Mouse (Mus musculus): ENCODE results near the gene Espl1. TPM values are rescaled to one million over a fixed set of nuclear protein-coding genes. Genes with fewer than 3 reads are reported as not detected.
A peak's percentile ranks its signal among the peaks of the same experiment; 100 is the strongest.

The Espl1 gene
- polyA plus RNA-seq, 1 experiment = 16.1 TPM

DNA sequence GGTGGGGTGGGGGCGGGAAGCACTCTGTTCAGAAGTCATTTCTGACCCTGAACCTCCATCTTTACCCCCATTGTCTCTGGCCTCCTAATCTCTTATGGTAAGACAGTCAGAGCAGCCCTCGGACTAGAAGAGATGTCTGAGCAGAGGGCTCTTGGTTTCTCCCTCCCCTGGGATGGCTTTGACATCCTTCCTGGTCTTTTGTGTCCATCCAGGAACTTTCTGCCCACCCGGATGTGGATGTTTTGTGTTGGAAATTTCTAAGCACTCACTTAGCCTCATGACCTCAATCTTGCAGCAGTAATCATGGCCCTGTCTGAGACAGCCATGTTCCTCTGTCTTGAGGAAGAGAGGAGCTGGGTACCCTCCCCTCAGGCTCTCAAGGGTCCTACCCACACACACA is 24.6 kb upstream of the Espl1 start:
- no peak for DNase-seq (ENCODE audit: low read depth, low spot score)
- 50% methylated on average over 3 of the region's 3 CpGs for WGBS

DNA sequence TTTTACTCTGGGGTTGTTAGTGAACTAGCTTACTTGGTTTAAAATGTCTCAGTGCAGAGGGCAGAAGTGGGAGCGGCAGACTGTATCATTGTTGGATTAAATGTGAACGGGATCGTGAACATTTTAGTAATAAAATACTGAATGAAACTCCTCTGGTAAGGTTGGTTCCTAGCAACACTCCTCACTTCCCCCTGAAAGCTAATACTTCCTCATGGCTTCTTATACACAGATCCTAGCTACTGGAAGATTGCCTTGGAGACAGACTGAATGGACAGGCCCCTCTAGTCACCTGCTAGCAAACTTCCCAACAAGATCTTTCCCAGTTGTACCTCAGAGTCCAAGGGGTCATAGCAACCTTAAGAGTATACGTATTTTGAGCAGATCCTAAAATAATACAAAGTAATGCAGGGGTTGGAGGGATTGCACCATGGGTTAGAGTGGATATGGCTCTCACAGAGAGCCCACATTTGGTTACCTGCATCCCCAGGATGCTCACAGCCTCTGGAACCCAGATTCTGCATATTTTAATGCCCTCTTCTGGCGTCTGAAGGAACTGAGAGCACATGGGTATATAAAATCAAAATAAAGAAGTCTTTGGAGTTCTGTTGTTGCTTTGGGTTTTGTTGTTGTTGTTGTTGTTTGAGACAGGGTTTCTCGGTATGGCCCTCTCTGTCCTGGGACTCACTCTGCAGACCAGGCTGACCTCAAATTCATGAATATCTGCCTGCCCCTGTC is 21.9 kb upstream of the Espl1 start:
- no peak for DNase-seq (ENCODE audit: low read depth, low spot score)
- WGBS = 61% methylated on average over 6 of the region's 6 CpGs

DNA sequence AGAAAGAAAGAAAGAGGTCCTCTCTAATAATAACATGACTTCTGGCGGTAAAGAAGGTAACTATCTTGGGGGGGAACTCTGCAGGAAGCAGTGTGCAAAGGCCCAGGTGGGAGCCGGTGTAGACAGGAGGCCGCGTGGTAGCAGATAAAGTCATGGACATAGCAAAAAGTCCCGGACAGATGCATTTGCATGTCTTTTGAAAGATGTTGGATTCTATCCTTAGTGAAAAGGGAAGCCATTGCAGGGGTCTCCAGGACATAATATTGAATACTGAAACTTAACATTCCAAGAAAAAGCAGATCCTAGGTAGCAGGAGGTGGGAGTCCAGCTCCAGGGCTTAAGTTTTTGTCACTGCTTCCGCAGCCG is 17.4 kb upstream of the Espl1 start:
- WGBS = 47% methylated on average over 7 of the region's 7 CpGs
- DNase-seq (ENCODE audit: low read depth, low spot score) = no peak

DNA sequence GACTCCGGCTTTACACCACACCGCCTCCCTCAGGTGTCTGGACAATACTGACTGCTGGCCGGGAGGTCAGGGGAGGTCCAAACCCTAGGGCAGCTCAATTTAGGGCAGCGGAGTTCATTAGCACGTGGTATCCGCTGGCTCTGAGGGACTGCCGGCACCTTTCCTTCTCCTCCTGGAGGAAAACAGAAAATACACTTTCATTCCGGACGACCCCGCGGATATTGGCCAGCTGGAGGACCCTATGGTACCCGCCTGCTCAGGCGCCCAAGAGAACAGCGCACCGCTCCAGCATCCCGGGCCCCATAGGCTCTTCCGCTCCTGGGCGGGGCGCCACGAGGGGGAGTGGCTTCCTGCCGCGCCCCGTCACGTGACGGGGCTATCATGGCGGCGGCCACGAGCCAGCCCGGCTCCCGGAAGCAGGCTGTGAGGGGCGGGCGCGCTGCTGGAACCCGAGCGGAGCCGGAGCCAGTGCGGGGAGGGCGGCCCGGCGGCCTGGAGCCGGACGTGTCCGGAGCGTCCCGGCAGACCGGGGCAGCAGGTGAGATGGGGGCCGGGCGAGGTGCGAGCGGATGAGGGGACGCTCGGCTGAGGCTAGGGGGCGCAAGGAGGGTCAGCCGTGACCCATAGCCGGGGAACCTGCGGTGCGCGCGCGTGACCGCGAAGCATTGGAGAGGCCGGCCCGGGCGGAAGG is 16.8 kb upstream of the Espl1 start, which contains the start of gene Mfsd5:
Gene Mfsd5 (plus strand): TSS at position 363 of the 691 bp plus-strand sequence.
- WGBS = under 1% methylated on average over 63 of the region's 65 CpGs

DNA sequence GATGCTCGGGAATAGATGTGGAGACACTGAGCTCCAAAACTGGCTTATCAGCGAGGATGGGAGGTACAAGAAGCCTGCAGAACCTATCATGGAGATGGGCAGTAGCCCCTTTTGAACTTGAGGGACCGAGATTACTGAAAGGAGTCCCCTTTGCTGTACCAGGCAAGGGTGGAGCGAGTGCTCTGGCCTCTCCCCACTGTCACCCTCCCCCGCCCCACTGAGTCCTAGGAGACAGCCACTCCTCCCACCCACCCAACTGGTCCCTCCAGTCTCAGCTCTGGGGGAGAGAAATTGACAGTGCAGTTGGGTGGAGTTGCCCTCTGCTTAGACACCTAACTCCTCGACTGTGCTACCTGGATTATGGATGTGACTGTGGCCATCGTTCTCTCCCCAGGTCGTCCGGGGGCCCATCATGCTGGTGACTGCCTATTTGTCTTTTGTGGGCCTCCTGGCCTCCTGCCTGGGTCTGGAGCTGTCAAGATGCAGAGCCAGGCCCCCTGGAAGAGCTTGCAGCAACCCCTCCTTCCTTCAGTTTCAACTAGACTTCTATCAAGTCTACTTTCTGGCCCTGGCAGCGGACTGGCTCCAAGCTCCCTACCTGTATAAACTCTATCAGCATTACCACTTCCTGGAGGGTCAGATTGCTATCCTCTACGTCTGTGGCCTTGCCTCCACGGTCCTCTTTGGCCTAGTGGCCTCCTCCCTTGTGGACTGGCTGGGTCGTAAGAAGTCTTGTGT is 16.1 kb upstream of the Espl1 start:
- 16% methylated on average over 13 of the region's 13 CpGs for WGBS
- DNase-seq (ENCODE audit: low read depth, low spot score) = no peak

More for the DNA sequence above, 16.8 kb upstream of the Espl1 start, which contains the start of gene Mfsd5:
- DNase-seq (ENCODE audit: low read depth, low spot score) = peak; percentile 44

DNA sequence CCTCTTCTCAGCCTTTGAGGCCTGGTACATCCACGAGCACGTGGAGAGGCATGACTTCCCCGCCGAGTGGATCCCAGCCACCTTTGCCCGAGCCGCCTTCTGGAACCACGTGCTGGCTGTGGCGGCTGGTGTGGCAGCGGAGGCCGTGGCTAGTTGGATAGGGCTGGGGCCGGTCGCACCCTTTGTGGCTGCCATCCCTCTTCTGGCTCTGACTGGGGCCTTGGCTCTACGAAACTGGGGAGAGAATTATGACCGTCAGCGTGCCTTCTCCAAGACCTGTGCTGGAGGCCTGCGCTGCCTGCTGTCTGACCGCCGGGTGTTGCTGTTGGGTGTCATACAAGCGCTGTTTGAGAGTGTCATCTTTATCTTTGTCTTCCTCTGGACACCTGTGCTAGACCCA is 15.4 kb upstream of the Espl1 start:
- no peak for DNase-seq (ENCODE audit: low read depth, low spot score)
- 93% methylated on average over 19 of the region's 19 CpGs for WGBS

DNA sequence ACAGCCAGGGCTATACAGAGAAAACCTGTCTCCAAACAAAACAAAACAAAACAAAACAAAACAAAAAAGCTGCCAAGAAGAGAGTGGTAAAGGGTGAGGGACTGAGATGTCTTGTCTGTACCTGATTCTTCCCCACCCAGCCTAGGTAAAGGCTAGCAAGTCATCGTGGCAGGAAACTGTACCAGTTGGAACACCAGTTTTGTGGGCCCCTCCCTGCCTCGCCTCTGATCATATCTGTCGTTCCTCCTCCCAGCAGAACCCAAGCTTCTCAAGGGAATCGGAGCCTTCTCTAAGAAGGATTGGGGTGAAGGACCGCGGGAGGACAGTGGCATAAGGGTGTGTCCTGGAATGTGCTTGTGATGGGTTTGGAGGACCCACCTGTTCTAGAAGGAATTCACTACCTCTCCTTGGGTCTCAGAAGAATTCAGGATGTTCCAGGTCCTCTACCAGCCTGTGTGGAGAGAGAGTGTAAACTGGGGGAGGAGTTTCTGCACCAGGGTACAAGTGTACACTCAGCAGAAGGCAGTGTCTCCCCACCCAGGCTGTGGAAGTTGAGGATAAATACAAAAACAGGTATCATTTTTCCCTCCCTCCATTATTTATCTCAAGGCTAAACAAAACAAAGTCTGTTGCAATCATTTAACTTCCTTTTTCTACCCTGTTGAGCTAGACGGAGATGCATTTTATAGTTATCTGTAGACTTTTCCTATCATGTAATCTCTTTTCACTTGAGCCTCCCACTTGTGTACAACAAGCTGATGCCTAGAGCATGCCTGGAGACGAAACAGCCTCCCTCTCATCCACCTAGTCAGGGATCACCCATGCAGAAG is 13.4 kb upstream of the Espl1 start:
- DNase-seq (ENCODE audit: low read depth, low spot score) = no peak
- WGBS = 63% methylated on average over 8 of the region's 8 CpGs

DNA sequence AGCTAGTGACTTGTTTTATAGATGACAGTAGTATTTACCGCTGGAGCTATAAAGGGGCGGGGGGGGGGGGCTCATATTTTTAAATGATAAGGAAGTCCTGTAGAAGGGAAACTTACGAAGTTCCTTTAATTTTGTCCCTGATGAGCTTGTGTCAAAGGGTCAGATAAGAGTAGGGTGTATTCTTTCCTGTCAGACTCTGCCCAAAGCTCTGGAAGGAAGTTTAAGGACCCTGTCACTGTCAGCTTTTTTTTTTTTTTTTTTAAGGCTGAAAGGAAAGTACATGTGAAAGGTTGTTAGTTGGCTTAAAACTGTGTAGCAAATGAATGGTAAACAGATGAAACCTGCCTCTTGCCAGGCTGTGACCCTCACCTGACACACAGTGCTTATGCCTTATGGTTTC is 12.4 kb upstream of the Espl1 start:
- no peak for DNase-seq (ENCODE audit: low read depth, low spot score)
- WGBS = 52% methylated on average over 3 of the region's 3 CpGs

DNA sequence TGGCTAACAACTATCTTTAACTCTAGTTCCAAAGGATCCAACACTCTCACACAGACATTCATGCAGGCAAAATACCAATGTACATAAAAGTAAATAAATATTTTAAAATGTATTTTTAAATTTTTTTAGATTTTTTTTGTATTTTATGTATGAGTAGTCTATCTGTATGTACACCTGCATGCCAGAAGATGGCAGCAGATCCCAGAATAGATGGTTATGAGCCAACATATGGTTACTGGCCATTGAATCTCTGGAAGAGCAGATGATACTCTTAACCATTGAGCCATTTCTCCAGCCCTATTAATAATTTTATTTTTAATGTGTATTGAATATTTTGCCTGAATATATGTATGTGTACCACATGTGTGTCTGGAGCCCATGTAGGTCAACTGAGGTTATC is 8.7 kb upstream of the Espl1 start:
- no peak for DNase-seq (ENCODE audit: low read depth, low spot score)

DNA sequence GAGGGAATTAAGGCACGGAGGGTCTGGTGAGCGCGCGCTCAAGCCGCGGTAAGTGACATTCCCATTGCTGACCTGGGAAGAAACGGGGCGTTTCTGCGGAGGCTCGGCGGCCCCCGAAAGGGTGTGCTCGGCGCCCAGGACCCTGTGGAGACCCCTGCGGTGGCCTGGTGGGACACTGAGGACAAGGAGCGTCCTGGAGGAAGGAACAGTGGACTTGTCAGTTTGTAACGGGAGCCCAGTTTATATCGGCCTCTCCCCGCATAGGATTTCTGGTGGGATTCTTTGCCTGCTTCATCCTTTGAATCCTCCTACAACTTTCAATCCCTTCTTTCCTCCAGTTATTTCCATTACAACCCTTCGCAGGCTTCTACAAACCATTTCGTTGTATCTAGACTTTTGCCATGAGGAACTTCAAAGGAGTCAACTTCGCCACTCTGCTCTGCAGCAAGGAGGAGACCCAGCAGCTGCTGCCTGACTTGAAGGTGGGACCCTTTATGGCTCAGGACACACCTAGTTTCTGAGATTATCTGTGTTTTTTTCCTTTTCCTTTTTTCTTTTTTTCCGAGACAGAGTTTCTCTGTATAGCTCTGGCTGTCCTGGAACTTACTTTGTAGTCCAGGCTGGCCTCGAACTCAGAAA is 421 bp downstream of the Espl1 start:
- WGBS = 4% methylated on average over 24 of the region's 24 CpGs

DNA sequence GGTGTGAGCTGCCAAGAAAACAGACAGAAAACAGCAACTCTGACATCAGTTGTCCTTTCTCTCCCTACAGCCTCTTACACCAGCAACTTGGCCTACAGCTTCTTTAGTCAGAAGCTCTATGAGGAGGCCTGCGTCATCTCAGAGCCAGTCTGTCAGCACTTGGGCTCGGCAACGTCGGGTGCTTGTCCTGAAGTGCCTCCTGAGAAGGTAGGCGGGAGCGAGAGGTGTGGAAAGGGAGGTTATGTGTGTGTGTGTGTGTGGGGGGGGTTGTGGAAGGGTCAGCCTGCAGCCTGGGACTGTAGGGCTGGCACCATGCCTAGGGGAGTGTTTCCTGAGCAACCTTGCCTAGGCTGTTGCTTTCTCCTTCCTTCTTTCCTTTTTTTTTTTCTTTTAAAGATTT is 6.5 kb downstream of the Espl1 start:
- 84% methylated on average over 6 of the region's 6 CpGs for WGBS
- no peak for DNase-seq (ENCODE audit: low read depth, low spot score)

More for the DNA sequence above, 421 bp downstream of the Espl1 start:
- no peak for DNase-seq (ENCODE audit: low read depth, low spot score)

DNA sequence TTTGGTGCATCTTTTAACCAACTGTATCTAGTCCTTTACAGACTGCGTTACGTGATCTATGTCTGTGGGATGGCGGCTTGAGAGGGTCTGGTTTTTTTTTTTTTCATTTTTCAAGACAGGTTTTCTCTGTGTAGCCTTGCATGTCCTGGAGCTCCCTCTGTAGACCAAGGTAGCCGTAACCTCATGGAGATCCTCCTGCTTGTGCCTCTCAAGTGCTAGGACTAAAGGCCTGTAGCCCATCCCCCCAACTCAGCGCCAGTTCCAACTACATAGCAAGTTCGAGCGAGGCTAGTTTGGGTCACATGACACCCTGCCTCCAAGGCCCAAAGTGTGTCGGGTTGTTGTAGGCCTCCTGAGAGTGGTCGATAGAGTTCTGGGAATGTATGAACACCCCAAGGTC is 12.7 kb downstream of the Espl1 start:
- 91% methylated on average over 9 of the region's 9 CpGs for WGBS
- no peak for DNase-seq (ENCODE audit: low read depth, low spot score)

DNA sequence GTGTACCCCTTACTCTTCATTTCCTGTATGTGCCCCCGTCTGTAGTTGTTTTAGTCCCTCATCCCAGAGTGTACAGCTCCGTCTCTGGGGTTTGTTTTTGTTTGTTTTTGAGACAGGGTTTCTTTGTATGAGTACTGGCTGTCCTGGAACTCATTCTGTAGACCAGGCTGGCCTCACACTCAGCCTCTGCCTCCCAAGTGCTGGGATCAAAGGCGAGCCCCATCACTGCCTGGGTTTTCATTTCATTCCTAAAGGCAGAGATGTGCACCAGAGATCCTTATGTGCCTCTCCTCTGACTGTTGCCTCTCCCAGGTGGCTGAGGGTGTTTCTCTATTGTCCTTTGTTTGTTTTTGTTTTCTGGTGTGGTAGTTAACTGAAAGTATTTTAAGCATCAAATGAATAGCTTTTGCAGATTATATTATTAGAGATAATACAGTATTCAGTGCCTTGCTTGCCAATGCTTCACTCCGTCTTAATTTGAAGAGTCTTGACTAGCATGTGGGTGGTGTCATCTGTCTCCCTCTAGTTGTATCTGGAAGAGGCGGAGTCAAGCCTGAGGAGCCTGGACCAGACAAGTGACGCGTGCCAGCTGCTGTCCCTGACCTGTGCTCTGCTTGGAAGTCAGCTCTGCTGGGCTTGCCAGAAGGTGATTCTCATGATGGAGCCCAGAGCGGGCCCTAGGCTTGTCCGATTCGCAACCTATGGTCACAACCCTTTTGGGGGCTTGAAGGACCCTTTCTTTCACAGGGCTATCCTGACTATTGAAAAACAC is 14.2 kb downstream of the Espl1 start:
- WGBS = 75% methylated on average over 10 of the region's 10 CpGs
- DNase-seq (ENCODE audit: low read depth, low spot score) = no peak

DNA sequence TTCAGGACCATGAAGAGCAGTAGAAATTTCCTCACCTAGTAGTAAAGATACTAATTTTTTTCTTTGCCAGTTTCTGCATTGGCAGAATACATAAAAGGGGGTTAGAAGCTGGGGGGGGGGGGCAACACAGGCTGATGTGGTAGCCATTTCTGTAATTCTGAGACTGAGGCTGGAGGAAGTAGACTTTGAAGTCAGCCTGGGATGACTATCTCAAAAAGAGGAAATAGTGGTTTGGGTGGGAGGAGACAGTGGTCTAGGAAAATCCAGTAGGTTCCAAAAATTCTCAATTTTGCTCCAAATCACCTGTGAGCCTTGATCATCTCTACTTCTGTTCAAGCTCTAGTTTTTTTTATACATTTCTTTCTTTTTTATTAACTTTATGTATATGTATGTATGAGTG is 15.4 kb downstream of the Espl1 start:
- DNase-seq (ENCODE audit: low read depth, low spot score) = no peak

DNA sequence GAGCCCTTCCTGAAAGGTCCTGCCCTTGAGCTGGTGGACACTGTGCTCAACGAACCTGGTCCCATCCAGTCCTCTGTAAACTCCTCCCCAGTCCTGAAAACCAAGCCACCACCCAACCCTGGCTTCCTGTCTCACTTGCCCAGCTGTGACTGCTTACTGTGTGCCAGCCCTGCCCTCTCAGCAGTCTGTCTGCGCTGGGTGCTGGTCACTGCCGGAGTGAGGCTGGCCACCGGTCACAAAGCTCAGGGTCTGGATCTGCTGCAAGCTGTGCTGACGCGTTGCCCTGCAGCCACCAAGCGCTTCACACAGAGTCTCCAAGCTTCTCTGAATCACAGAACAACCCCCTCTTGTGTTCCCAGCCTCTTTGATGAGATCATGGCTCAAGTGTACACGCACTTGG is 19.2 kb downstream of the Espl1 start:
- WGBS = 87% methylated on average over 8 of the region's 8 CpGs

DNA sequence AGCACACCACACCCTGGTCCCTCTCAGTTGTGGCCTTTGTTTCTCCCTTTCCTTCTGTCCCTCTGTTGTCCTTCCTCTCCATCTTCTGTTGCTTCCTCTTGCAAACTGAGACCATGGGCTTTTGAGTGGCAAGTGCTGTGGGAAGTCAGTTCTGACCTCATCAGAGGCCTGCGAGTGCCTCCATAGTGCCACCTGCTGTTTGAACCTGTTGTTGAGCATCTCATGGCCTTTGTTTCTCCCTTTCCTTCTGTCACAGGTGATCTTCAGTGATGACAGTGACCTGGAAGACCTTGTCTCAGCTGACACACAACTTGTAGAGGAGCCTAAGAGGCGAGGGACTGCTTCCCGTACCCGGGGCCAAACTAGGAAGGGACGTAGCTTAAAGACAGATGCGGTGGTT is 20.2 kb downstream of the Espl1 start:
- no peak for DNase-seq (ENCODE audit: low read depth, low spot score)
- WGBS = 86% methylated on average over 6 of the region's 6 CpGs

More for the DNA sequence above, 19.2 kb downstream of the Espl1 start:
- DNase-seq (ENCODE audit: low read depth, low spot score) = no peak

DNA sequence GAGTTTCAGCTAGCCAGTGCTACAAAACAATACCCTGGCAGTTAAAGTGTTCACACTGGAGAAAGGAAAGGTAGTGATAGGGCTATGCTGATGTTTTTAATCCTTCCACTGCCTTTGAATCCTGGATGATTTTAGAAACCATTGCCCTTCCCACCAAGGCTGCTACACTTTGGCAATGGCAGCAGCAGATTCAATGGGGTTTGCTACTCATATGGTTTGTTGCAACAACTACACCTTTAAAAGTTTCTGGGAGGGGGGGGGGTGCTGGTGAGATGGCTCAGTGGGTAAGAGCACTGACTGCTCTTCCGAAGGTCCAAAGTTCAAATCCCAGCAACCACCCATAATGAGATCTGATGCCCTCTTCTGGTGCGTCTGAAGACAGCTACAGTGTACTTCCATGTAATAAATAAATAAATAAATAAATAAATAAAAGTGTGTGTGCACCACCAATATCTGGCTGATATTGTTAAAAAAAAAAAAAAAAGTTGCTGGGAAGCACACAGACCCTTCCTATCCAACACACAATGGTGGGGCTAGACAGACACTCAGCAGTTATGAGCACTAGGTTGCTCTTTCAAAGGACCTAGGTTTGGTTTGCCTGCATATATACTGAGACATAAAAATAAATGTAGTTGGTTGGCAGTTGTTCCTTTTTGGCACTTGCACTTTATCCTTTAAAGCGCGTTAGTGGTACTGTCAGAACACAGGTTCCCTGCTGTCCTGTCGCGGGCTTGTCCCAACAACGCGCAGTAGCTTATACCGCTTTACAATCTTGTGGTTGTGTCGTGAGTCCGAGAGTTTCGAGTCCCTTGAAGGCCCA is 28.8 kb downstream of the Espl1 start:
- no peak for DNase-seq (ENCODE audit: low read depth, low spot score)
- WGBS = 61% methylated on average over 12 of the region's 12 CpGs

DNA sequence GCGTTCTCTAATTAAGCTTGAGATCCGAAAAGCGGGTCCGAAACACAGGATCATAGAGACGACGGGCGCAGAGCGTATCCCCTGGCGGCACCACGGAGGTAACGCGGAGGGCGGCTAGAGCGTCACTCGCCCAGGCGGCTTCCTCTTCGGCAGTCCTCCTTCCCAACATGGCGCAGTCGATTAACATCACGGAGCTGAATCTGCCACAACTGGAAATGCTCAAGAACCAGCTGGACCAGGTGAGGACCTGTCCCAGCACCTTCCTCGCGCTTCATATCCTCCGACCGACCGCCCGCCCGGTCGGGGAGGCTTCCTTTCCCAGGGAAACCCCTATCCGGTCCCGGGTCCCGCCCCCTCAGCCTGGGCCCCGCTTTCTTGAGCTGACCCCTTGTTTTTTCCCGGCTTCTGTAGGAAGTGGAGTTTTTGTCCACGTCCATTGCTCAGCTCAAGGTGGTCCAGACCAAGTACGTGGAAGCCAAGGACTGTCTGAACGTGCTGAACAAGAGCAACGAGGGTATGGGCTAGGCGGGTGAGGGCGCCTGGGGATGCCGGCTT is 30.0 kb downstream of the Espl1 start, which contains the start of gene Pfdn5:
Gene Pfdn5 (plus strand): TSS at position 95 of the 555 bp plus-strand sequence.
- WGBS = under 1% methylated on average over 40 of the region's 40 CpGs

More for the DNA sequence above, 30.0 kb downstream of the Espl1 start, which contains the start of gene Pfdn5:
- peak; percentile 46 for DNase-seq (ENCODE audit: low read depth, low spot score)

Measured in large intestine, adult 2 months (tissue).